18 mouse cellular contexts compared by ENCODE assay signal in the genomic region with DNA sequence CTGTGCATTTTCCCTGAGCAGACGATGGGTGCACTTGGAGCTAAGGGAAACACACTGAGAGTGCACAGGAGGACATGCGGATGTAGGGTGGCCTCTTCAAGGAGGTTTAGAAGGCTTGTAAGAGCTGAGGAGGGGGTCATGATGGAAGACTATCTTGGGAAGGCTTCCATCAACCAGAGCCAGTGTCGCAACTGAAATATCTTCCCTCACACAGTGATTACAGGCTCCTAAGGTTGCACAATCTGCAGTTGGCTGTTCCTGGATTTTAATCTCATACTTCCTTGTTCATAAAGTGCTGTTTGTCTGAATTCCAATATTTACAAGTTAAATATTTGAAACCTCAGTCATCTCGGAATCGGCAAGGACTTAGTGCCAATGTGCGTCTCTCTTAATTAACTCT.
DNase-seq lines count a peak whose midpoint lies in the region; ATAC-seq lines count a peak whose summit lies in the region.
"Had no signal": no experiment of that assay in that cellular context is flagged by ENCODE, and none has a peak within 500 bp of the region (broad histone marks: within the 10 kb centered on the region; RNA-seq: fewer than 3 reads in every experiment).

No protein-coding gene starts in this region.

- H3K9ac ChIP-seq in limb, embryonic 13.5 days = 0 out of 2 replicates have a peak overlapping the region, but pooled peaks have one; percentile 13
- H3K9ac ChIP-seq in intestine, embryonic 16.5 days (ENCODE audit: low read depth, low read length) = no peak overlapping the region
- no peak overlapping the region for H3K9ac ChIP-seq in midbrain, embryonic 15.5 days
- H3K9ac ChIP-seq: forebrain, postnatal 0 days; hindbrain, embryonic 12.5 days; limb, embryonic 15.5 days; lung, embryonic 14.5 days; midbrain, embryonic 12.5 days had no signal

- ATAC-seq in limb, embryonic 13.5 days (ENCODE audit: low FRiP score, low read depth) = no peak
- peak; percentile 77 for ATAC-seq in intestine, embryonic 16.5 days
- ATAC-seq in midbrain, embryonic 15.5 days (replicated peaks) = no peak
- ATAC-seq: forebrain, postnatal 0 days had no signal

- no peak overlapping the region for H3K27ac ChIP-seq in limb, embryonic 13.5 days
- no peak overlapping the region for H3K27ac ChIP-seq in limb, embryonic 10.5 days
- peak overlapping the region; percentile 9; the same call in 1 of the 2 replicates for H3K27ac ChIP-seq in intestine, embryonic 16.5 days (ENCODE audit: low read length)
- H3K27ac ChIP-seq in midbrain, embryonic 15.5 days = no peak overlapping the region
- H3K27ac ChIP-seq: hindbrain, embryonic 12.5 days; limb, embryonic 15.5 days; midbrain, embryonic 12.5 days had no signal

- no peak overlapping the region for H3K4me3 ChIP-seq in limb, embryonic 13.5 days
- no peak overlapping the region for H3K4me3 ChIP-seq in limb, embryonic 10.5 days
- no peak overlapping the region for H3K4me3 ChIP-seq in intestine, embryonic 16.5 days (ENCODE audit: low read length)
- H3K4me3 ChIP-seq in midbrain, embryonic 15.5 days = no peak overlapping the region
- H3K4me3 ChIP-seq: erythroblast, embryonic 14.5 days; hindbrain, embryonic 12.5 days; limb, embryonic 15.5 days; midbrain, embryonic 12.5 days had no signal

- no peaks in the 10 kb centered on the region for H3K36me3 ChIP-seq in limb, embryonic 13.5 days
- no peaks in the 10 kb centered on the region for H3K36me3 ChIP-seq in limb, embryonic 10.5 days
- H3K36me3 ChIP-seq in intestine, embryonic 16.5 days (ENCODE audit: control insufficient read depth, insufficient read depth, low read length) = no peaks in the 10 kb centered on the region
- no peaks in the 10 kb centered on the region for H3K36me3 ChIP-seq in midbrain, embryonic 15.5 days (replicated peaks)
- H3K36me3 ChIP-seq: hindbrain, embryonic 12.5 days; limb, embryonic 15.5 days; midbrain, embryonic 12.5 days had no signal

- peaks cover 35% of the 10 kb centered on the region for H3K4me1 ChIP-seq in limb, embryonic 13.5 days
- H3K4me1 ChIP-seq in limb, embryonic 10.5 days = peaks cover 22% of the 10 kb centered on the region
- H3K4me1 ChIP-seq in intestine, embryonic 16.5 days (ENCODE audit: control insufficient read depth, insufficient read depth, low read length) = peaks cover 10% of the 10 kb centered on the region
- H3K4me1 ChIP-seq in midbrain, embryonic 15.5 days = no peaks in the 10 kb centered on the region
- H3K4me1 ChIP-seq: midbrain, embryonic 12.5 days had no signal

- DNase-seq in limb, embryonic 10.5 days (ENCODE audit: low spot score) = no peak
- DNase-seq in lung, postnatal 36 days = peak; percentile 78
- DNase-seq in layer of hippocampus, postnatal 36 days = no peak
- no peak for DNase-seq in left cerebral cortex, adult 18-20 months (ENCODE audit: low spot score in 2 of 2)
- DNase-seq: adrenal gland, postnatal 14 days; cerebellum, adult 2 months; forebrain, postnatal 0 days; kidney, adult 11 months; kidney, postnatal 14 days; lung, embryonic 14.5 days; retina, postnatal 1 day had no signal

- no peaks in the 10 kb centered on the region for H3K27me3 ChIP-seq in limb, embryonic 13.5 days
- H3K27me3 ChIP-seq in limb, embryonic 10.5 days (ENCODE audit: low read depth, poor library complexity, severe bottlenecking) = no peaks in the 10 kb centered on the region
- H3K27me3 ChIP-seq in intestine, embryonic 16.5 days (replicated peaks; ENCODE audit: control insufficient read depth, insufficient read depth, low read length) = no peaks in the 10 kb centered on the region
- H3K27me3 ChIP-seq in midbrain, embryonic 15.5 days (replicated peaks) = no peaks in the 10 kb centered on the region
- H3K27me3 ChIP-seq: hindbrain, embryonic 12.5 days; limb, embryonic 15.5 days had no signal

- no peak overlapping the region for H3K4me2 ChIP-seq in limb, embryonic 13.5 days (replicated peaks)
- no peak overlapping the region for H3K4me2 ChIP-seq in intestine, embryonic 16.5 days (ENCODE audit: low read depth, low read length)
- H3K4me2 ChIP-seq in midbrain, embryonic 15.5 days = no peak overlapping the region
- H3K4me2 ChIP-seq: hindbrain, embryonic 12.5 days; limb, embryonic 15.5 days; lung, embryonic 14.5 days; midbrain, embryonic 12.5 days had no signal

- peaks cover 4% of the 10 kb centered on the region; the same call in 1 of the 2 replicates for H3K9me3 ChIP-seq in limb, embryonic 13.5 days
- H3K9me3 ChIP-seq in limb, embryonic 10.5 days (replicated peaks) = no peaks in the 10 kb centered on the region
- H3K9me3 ChIP-seq in intestine, embryonic 16.5 days (ENCODE audit: control insufficient read depth, low read length) = no peaks in the 10 kb centered on the region
- no peaks in the 10 kb centered on the region for H3K9me3 ChIP-seq in midbrain, embryonic 15.5 days
- H3K9me3 ChIP-seq: hindbrain, embryonic 12.5 days; limb, embryonic 15.5 days had no signal

- 88% methylated on average over 6 of the region's 6 CpGs for WGBS in limb, embryonic 13.5 days
- WGBS in limb, embryonic 10.5 days = 89% methylated on average over 6 of the region's 6 CpGs
- 65% methylated on average over 6 of the region's 6 CpGs for whole genome bisulfite sequencing in intestine, embryonic 16.5 days
- WGBS in midbrain, embryonic 15.5 days = 86% methylated on average over 6 of the region's 6 CpGs
